Mouse (Mus musculus) urinary bladder, adult 18-20 months (tissue): Measurements from ENCODE around the gene Zfp512.
"Not testable (repeated sequence)": the region's sequence is repeated elsewhere in the genome, so short reads cannot be mapped to it uniquely, and the experiment has no call there.

Experiments used
- DNase-seq, 2 experiments: peaks; one replicate each; pipeline ENCODE4 v3.0.0; 2022; ENCODE audit warnings: low spot score in 2 of 2, mixed read lengths in 2 of 2

The Zfp512 gene

GRCm38 (mm10) chr5:31451878-31452561 is at the start of gene Zfp512:
Gene Zfp512, plus strand, starts transcription at chr5:31452431.
- peak; percentile 74 to 92 for DNase-seq

GRCm38 (mm10) chr5:31434727-31435126 is 17.5 kb upstream of the Zfp512 start:
- not testable (repeated sequence) for DNase-seq

- DNase-seq, result no peak
These were observed 895 bp upstream of the Zfp512 start for GRCm38 (mm10) chr5:31451336-31451735.

GRCm38 (mm10) chr5:31452562-31452878 is 289 bp downstream of the Zfp512 start:
- no peak for DNase-seq

- no peak for DNase-seq
These were observed 717 bp downstream of the Zfp512 start for GRCm38 (mm10) chr5:31452886-31453410.

- DNase-seq, result no peak
These were observed 15.6 kb downstream of the Zfp512 start for GRCm38 (mm10) chr5:31467798-31468197.

GRCm38 (mm10) chr5:31469711-31470110 is 17.5 kb downstream of the Zfp512 start:
- DNase-seq, result no peak

- DNase-seq, result peak in 1 of 2 experiments; percentile 20
These were observed 18.1 kb downstream of the Zfp512 start for GRCm38 (mm10) chr5:31470334-31470733.

- no peak for DNase-seq
These were observed 28.3 kb downstream of the Zfp512 start for GRCm38 (mm10) chr5:31480536-31480935.

- no peak for DNase-seq
These were observed 33.2 kb downstream of the Zfp512 start, which contains the start of gene 4930548H24Rik for GRCm38 (mm10) chr5:31485440-31485839. Gene 4930548H24Rik, plus strand, starts transcription at chr5:31485740.

GRCm38 (mm10) chr5:31487889-31488288 is 35.7 kb downstream of the Zfp512 start:
- DNase-seq, result no peak

- no peak for DNase-seq
These were observed 37.0 kb downstream of the Zfp512 start for GRCm38 (mm10) chr5:31489116-31489769.

GRCm38 (mm10) chr5:31492031-31492430 is 39.8 kb downstream of the Zfp512 start:
- DNase-seq, result no peak

- DNase-seq, result peak; percentile 78 to 79
These were observed 42.5 kb downstream of the Zfp512 start, which contains the start of gene Gpn1 for GRCm38 (mm10) chr5:31494513-31495297. Gene Gpn1, plus strand, starts transcription at chr5:31494741.

GRCm38 (mm10) chr5:31504843-31505242 is 52.6 kb downstream of the Zfp512 start:
- DNase-seq, result no peak

- DNase-seq, result no peak
These were observed 60.2 kb downstream of the Zfp512 start for GRCm38 (mm10) chr5:31512481-31512880.

GRCm38 (mm10) chr5:31520556-31520955 is 68.3 kb downstream of the Zfp512 start:
- no peak for DNase-seq

- peak; percentile 49 to 69 for DNase-seq
These were observed 74.3 kb downstream of the Zfp512 start, which contains the start of gene Slc4a1ap for GRCm38 (mm10) chr5:31526354-31527116. Gene Slc4a1ap, plus strand, starts transcription at chr5:31526995.

- DNase-seq, result no peak
These were observed 75.0 kb downstream of the Zfp512 start for GRCm38 (mm10) chr5:31527117-31527680.

GRCm38 (mm10) chr5:31527707-31528106 is 75.5 kb downstream of the Zfp512 start, which contains the start of gene Supt7l:
Gene Supt7l, minus strand, starts transcription at chr5:31527807.
- not testable (repeated sequence) for DNase-seq

- DNase-seq, result no peak
These were observed 76.3 kb downstream of the Zfp512 start for GRCm38 (mm10) chr5:31528560-31528959.
